Mouse (Mus musculus): ENCODE measurements around the gene Plpp1. TPM values are rescaled to one million over a fixed set of nuclear protein-coding genes. Genes with fewer than 3 reads are reported as not detected.

Plpp1 gene
- total RNA-seq, 1 experiment: 38.2 TPM

DNA sequence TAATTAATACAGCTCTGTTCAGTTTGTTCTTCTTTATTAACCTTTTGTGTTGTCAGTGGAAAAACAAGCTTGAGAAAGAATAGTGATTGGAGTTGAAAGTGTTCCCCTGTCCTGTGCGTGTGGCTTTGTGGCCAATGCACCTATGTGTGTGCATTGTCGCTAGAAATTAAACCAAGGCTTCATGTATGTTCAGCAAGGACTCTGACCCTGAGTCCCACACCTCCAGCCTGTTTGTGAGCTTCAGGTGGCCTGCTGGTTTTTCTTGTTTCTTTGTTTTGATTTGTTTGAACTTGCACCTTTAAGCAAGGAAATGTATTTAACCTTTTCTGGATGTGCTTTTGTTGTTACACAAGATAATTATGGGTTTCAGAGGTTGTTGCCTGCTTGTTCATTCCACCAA is 29.0 kb downstream of the Plpp1 start:
- DNase-seq (ENCODE audit: low read depth, low spot score): no peak
- peaks cover 0 to 4% of the 10 kb centered on the region in 2 experiments; a peak in 1 of 4 replicates for H3K4me1 ChIP-seq (ENCODE audit: control insufficient read depth in 2 of 2, insufficient read depth in 2 of 2, low read length in 2 of 2, poor library complexity in 1 of 2)
- in situ Hi-C loops (cut with MboI; ENCODE audit: low sequenced_read_pairs in 2 of 2, unreplicated experiment in 2 of 2): no loop called here
- H3K9ac ChIP-seq (ENCODE audit: insufficient read depth, low read depth, low read length, poor library complexity, severe bottlenecking): no peak overlapping the region
- H3K9me3 ChIP-seq (ENCODE audit: control insufficient read depth, insufficient read depth, low read depth, low read length): no peaks in the 10 kb centered on the region
- H3K27ac ChIP-seq (ENCODE audit: insufficient read depth, low read depth, low read length, poor library complexity, severe bottlenecking): no peak overlapping the region
- TF ChIP-seq MAFK (IDR thresholded peaks at IDR 0.05; ENCODE audit: insufficient read depth, low read depth, low read length) (no peak), HCFC1 (IDR thresholded peaks at IDR 0.05; ENCODE audit: borderline replicate concordance, insufficient read depth, low read length) (no peak), ZC3H11A (IDR thresholded peaks at IDR 0.05; ENCODE audit: borderline replicate concordance, low read depth, low read length) (no peak), CHD2 (IDR thresholded peaks at IDR 0.05; ENCODE audit: low read depth, low read length) (no peak), ZNF384 (IDR thresholded peaks at IDR 0.05; ENCODE audit: low read depth, low read length) (no peak)
- H3K36me3 ChIP-seq (ENCODE audit: control insufficient read depth, insufficient read depth, low read length, poor library complexity, severe bottlenecking): peaks cover 4% of the 10 kb centered on the region; the same call in 1 of the 2 replicates
- H3K4me3 ChIP-seq (ENCODE audit: insufficient read depth in 1 of 2, low read depth in 1 of 2, low read length in 2 of 2, poor library complexity in 1 of 2, severe bottlenecking in 1 of 2): no peak overlapping the region

DNA sequence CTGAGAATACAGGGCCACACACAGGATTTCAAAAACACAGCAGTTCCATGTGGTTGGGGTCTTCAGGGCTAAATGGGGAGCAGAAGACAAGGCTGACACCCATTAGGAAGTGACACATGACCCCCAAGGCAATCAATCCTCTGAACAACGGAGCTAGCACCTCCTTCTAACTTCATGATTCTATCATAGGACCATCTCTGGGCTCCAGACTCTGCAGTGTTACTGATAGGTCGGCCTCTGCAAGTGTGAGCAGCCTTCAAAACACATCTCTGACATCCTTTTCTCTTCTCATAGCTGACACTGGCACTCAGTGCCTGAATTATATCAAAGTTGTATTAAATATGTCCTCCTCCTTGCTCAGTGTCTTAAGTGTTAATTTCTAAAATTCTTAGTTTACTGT is 32.0 kb downstream of the Plpp1 start:
- no peaks in the 10 kb centered on the region for H3K9me3 ChIP-seq (ENCODE audit: control insufficient read depth, insufficient read depth, low read depth, low read length)
- H3K27ac ChIP-seq (ENCODE audit: insufficient read depth, low read depth, low read length, poor library complexity, severe bottlenecking): no peak overlapping the region
- no peak for TF ChIP-seq CHD2 (IDR thresholded peaks at IDR 0.05; ENCODE audit: low read depth, low read length)
- TF ChIP-seq ZC3H11A (IDR thresholded peaks at IDR 0.05; ENCODE audit: borderline replicate concordance, low read depth, low read length): no peak
- no peak for TF ChIP-seq ZNF384 (IDR thresholded peaks at IDR 0.05; ENCODE audit: low read depth, low read length)
- no peak for TF ChIP-seq HCFC1 (IDR thresholded peaks at IDR 0.05; ENCODE audit: borderline replicate concordance, insufficient read depth, low read length)
- TF ChIP-seq MAFK (IDR thresholded peaks at IDR 0.05; ENCODE audit: insufficient read depth, low read depth, low read length): no peak
- peaks cover 3% of the 10 kb centered on the region; the same call in 1 of the 2 replicates for H3K36me3 ChIP-seq (ENCODE audit: control insufficient read depth, insufficient read depth, low read length, poor library complexity, severe bottlenecking)
- H3K4me1 ChIP-seq (ENCODE audit: control insufficient read depth in 2 of 2, insufficient read depth in 2 of 2, low read length in 2 of 2, poor library complexity in 1 of 2): peaks cover 0 to 9% of the 10 kb centered on the region in 2 experiments; a peak in 1 of 4 replicates
- in situ Hi-C loops (cut with MboI; ENCODE audit: low sequenced_read_pairs in 2 of 2, unreplicated experiment in 2 of 2): no loop called here
- no peak for DNase-seq (ENCODE audit: low read depth, low spot score)
- no peak overlapping the region for H3K4me3 ChIP-seq (ENCODE audit: insufficient read depth in 1 of 2, low read depth in 1 of 2, low read length in 2 of 2, poor library complexity in 1 of 2, severe bottlenecking in 1 of 2)
- no peak overlapping the region for H3K9ac ChIP-seq (ENCODE audit: insufficient read depth, low read depth, low read length, poor library complexity, severe bottlenecking)

DNA sequence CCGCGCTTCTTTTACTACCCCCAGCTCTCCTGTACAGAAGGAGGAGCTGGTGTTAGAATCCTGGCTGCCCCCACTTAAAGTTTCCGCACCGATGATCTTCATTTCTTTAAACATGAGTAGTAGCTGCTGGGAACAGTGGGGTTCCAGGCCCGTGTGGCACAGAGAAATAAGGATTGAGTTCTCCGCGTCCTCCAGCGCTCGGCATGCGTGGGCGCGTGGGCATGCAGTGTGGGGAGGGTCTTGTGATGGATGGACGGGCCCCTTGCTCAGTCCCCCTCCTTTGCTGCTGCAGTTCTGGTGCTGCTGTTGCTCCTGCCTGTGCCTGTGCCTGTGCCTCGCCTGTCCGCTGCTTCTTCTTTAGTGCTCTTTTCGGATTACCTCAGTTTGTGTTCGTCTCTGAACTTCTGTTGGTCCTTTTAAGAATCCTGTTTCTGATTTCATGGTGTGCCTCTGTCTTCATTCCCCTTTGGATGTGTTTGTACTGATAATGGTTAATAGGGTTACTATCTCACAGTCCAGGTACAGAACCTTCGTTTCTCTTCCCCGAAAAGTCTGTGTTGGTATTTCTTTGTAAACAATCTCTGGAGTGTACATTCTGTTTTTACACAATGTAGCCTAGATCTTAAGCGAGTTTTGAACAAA is 32.8 kb downstream of the Plpp1 start:
- TF ChIP-seq HCFC1 (IDR thresholded peaks at IDR 0.05; ENCODE audit: borderline replicate concordance, insufficient read depth, low read length) (no peak), ZC3H11A (IDR thresholded peaks at IDR 0.05; ENCODE audit: borderline replicate concordance, low read depth, low read length) (no peak), MAFK (IDR thresholded peaks at IDR 0.05; ENCODE audit: insufficient read depth, low read depth, low read length) (no peak)
- Histone ChIP-seq H3K27ac (ENCODE audit: insufficient read depth, low read depth, low read length, poor library complexity, severe bottlenecking) (no peak overlapping the region), H3K9me3 (ENCODE audit: control insufficient read depth, insufficient read depth, low read depth, low read length) (no peaks in the 10 kb centered on the region), H3K4me1 (ENCODE audit: control insufficient read depth in 2 of 2, insufficient read depth in 2 of 2, low read length in 2 of 2, poor library complexity in 1 of 2) (peaks cover 0 to 9% of the 10 kb centered on the region in 2 experiments; a peak in 1 of 4 replicates), H3K4me3 (ENCODE audit: insufficient read depth in 1 of 2, low read depth in 1 of 2, low read length in 2 of 2, poor library complexity in 1 of 2, severe bottlenecking in 1 of 2) (peak overlapping the region in 1 of 2 experiments; percentile 30; a peak in 1 of 4 replicates), H3K36me3 (ENCODE audit: control insufficient read depth, insufficient read depth, low read length, poor library complexity, severe bottlenecking) (peaks cover 3% of the 10 kb centered on the region; the same call in 1 of the 2 replicates), H3K9ac (ENCODE audit: insufficient read depth, low read depth, low read length, poor library complexity, severe bottlenecking) (no peak overlapping the region)
- DNase-seq (ENCODE audit: low read depth, low spot score): no peak
- in situ Hi-C loops (cut with MboI; ENCODE audit: low sequenced_read_pairs in 2 of 2, unreplicated experiment in 2 of 2): no loop called here

DNA sequence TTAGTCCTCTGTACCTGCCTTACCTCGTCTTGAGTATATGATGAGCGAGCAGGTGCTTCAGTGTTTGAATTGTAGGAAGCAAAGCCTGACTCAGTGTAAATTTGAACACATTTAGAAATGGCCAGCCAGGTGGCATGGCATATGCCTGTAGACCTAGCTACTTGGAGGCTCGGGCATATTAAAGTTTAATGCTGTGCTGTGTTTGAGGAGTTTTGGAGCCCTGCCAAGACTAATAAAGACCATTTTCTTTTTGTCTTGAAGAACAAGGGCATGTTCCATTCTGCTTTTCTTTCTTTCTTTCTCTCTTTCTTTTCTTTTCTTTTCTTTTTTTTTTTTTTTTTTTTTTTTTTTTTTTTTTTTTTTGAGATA is 33.3 kb downstream of the Plpp1 start:
- H3K9ac ChIP-seq (ENCODE audit: insufficient read depth, low read depth, low read length, poor library complexity, severe bottlenecking): no peak overlapping the region
- H3K4me3 ChIP-seq (ENCODE audit: insufficient read depth in 1 of 2, low read depth in 1 of 2, low read length in 2 of 2, poor library complexity in 1 of 2, severe bottlenecking in 1 of 2): no peak overlapping the region
- TF ChIP-seq ZNF384 (IDR thresholded peaks at IDR 0.05; ENCODE audit: low read depth, low read length) (no peak), MAFK (IDR thresholded peaks at IDR 0.05; ENCODE audit: insufficient read depth, low read depth, low read length) (no peak), ZC3H11A (IDR thresholded peaks at IDR 0.05; ENCODE audit: borderline replicate concordance, low read depth, low read length) (no peak), HCFC1 (IDR thresholded peaks at IDR 0.05; ENCODE audit: borderline replicate concordance, insufficient read depth, low read length) (no peak), CHD2 (IDR thresholded peaks at IDR 0.05; ENCODE audit: low read depth, low read length) (no peak)
- H3K4me1 ChIP-seq (ENCODE audit: control insufficient read depth in 2 of 2, insufficient read depth in 2 of 2, low read length in 2 of 2, poor library complexity in 1 of 2): peaks cover 0 to 9% of the 10 kb centered on the region in 2 experiments; a peak in 1 of 4 replicates
- H3K9me3 ChIP-seq (ENCODE audit: control insufficient read depth, insufficient read depth, low read depth, low read length): no peaks in the 10 kb centered on the region
- DNase-seq (ENCODE audit: low read depth, low spot score): no peak
- H3K27ac ChIP-seq (ENCODE audit: insufficient read depth, low read depth, low read length, poor library complexity, severe bottlenecking): no peak overlapping the region
- in situ Hi-C loops (cut with MboI; ENCODE audit: low sequenced_read_pairs in 2 of 2, unreplicated experiment in 2 of 2): no loop called here
- peaks cover 3% of the 10 kb centered on the region; the same call in 1 of the 2 replicates for H3K36me3 ChIP-seq (ENCODE audit: control insufficient read depth, insufficient read depth, low read length, poor library complexity, severe bottlenecking)

Data from ES-E14 (cell line).